Mouse (Mus musculus) embryonic facial prominence, embryonic 12.5 days (tissue): Measurements from ENCODE around the gene Polr2e. TPM values are rescaled to one million over a fixed set of nuclear protein-coding genes. Genes with fewer than 3 reads are reported as not detected.

Experiments
- ATAC-seq: fragments of 200-750 bp; cut with Nextera tagmentation; 2 replicates; pipeline ENCODE4 v1.8.0; 2017; ENCODE audit not compliant: insufficient number of reproducible peaks, insufficient read depth, low FRiP score, low TSS enrichment
- H3K27ac ChIP-seq: fragments of 300-500 bp; sonication (generic); 2 replicates; pipeline ENCODE4 v1.5.1; 2016; ENCODE audit warnings: mild to moderate bottlenecking
- H3K27me3 ChIP-seq: fragments of 300-500 bp; sonication (generic); 2 replicates; pipeline ENCODE4 v1.6.1; 2016; ENCODE audit warnings: mild to moderate bottlenecking, moderate library complexity
- H3K36me3 ChIP-seq: fragments of 300-500 bp; sonication (generic); 2 replicates; pipeline ENCODE4 v1.6.1; 2016; ENCODE audit warnings: mild to moderate bottlenecking
- H3K4me1 ChIP-seq: fragments of 300-500 bp; sonication (generic); 2 replicates; pipeline ENCODE4 v1.6.1; 2016
- H3K4me2 ChIP-seq: fragments of 300-500 bp; sonication (generic); replicated peaks from 2 replicates; pipeline ENCODE4 v1.6.1; 2016; ENCODE audit warnings: mild to moderate bottlenecking, moderate library complexity
- H3K4me3 ChIP-seq: fragments of 300-500 bp; sonication (generic); 2 replicates; pipeline ENCODE4 v1.5.1; 2016; ENCODE audit warnings: mild to moderate bottlenecking
- H3K9ac ChIP-seq: fragments of 300-500 bp; sonication (generic); 2 replicates; pipeline ENCODE4 v1.6.1; 2016; ENCODE audit warnings: mild to moderate bottlenecking, moderate library complexity
- H3K9me3 ChIP-seq: fragments of 300-500 bp; sonication (generic); 2 replicates; pipeline ENCODE4 v1.6.1; 2016; ENCODE audit warnings: mild to moderate bottlenecking, moderate library complexity
- WGBS: fragments of 180-500 bp; shearing (Covaris S2); methylation state at CpG from one replicate; pipeline ENCODE4 v1.1.7; 2016; 5-methylcytosine and 5-hydroxymethylcytosine counted together
- polyA plus RNA-seq: library from polyadenylated mRNA; unstranded; fragments of >200 nt; fragmentation: Nextera tagmentation; extraction: Ambion mirVana; gene quantifications from 2 replicates; pipeline ENCODE4 v1.2.1, GENCODE M21; 2016

Polr2e gene
- polyA plus RNA-seq, 1 experiment from 2014 or later = 227 TPM

- Histone ChIP-seq H3K36me3 (peaks cover 15% of the 10 kb centered on the region), H3K4me2 (no peak overlapping the region), H3K27me3 (no peaks in the 10 kb centered on the region), H3K9me3 (no peaks in the 10 kb centered on the region), H3K4me3 (no peak overlapping the region), H3K27ac (no peak overlapping the region), H3K9ac (no peak overlapping the region), H3K4me1 (no peaks in the 10 kb centered on the region)
- no peak for ATAC-seq
- 85% methylated on average over 17 of the region's 17 CpGs for WGBS
Measured at GRCm38 (mm10) chr10:80030736-80031135, 8.9 kb downstream of the Polr2e start.

GRCm38 (mm10) chr10:80030191-80030590, 9.4 kb downstream of the Polr2e start:
- H3K36me3 ChIP-seq = peaks cover 10% of the 10 kb centered on the region
- no peak overlapping the region for H3K27ac ChIP-seq
- no peak overlapping the region for H3K4me2 ChIP-seq
- no peaks in the 10 kb centered on the region for H3K4me1 ChIP-seq
- ATAC-seq = no peak
- WGBS = 88% methylated on average over 9 of the region's 9 CpGs
- H3K9ac ChIP-seq = no peak overlapping the region
- no peaks in the 10 kb centered on the region for H3K27me3 ChIP-seq
- H3K9me3 ChIP-seq = no peaks in the 10 kb centered on the region
- no peak overlapping the region for H3K4me3 ChIP-seq

- no peak overlapping the region for H3K9ac ChIP-seq
- no peak for ATAC-seq
- WGBS = 93% methylated on average over 13 of the region's 13 CpGs
- no peaks in the 10 kb centered on the region for H3K4me1 ChIP-seq
- H3K27ac ChIP-seq = no peak overlapping the region
- H3K9me3 ChIP-seq = no peaks in the 10 kb centered on the region
- H3K4me2 ChIP-seq = no peak overlapping the region
- no peak overlapping the region for H3K4me3 ChIP-seq
- no peaks in the 10 kb centered on the region for H3K27me3 ChIP-seq
- no peaks in the 10 kb centered on the region for H3K36me3 ChIP-seq
Measured at GRCm38 (mm10) chr10:80028521-80028846, 11.1 kb downstream of the Polr2e start.

- 70% methylated on average over 20 of the region's 20 CpGs for WGBS
- H3K9ac ChIP-seq = no peak overlapping the region
- H3K4me1 ChIP-seq = no peaks in the 10 kb centered on the region
- H3K4me3 ChIP-seq = no peak overlapping the region
- peak; percentile 32; the same call in 1 of the 2 replicates for ATAC-seq
- no peaks in the 10 kb centered on the region for H3K9me3 ChIP-seq
- no peak overlapping the region for H3K27ac ChIP-seq
- H3K27me3 ChIP-seq = no peaks in the 10 kb centered on the region
- H3K36me3 ChIP-seq = no peaks in the 10 kb centered on the region
- H3K4me2 ChIP-seq = no peak overlapping the region
Measured at GRCm38 (mm10) chr10:80027681-80028520, 11.7 kb downstream of the Polr2e start.

GRCm38 (mm10) chr10:80025889-80026288, 13.7 kb downstream of the Polr2e start:
- no peaks in the 10 kb centered on the region for H3K36me3 ChIP-seq
- H3K27me3 ChIP-seq = no peaks in the 10 kb centered on the region
- 62% methylated on average over 12 of the region's 12 CpGs for WGBS
- no peak for ATAC-seq
- no peak overlapping the region for H3K27ac ChIP-seq
- no peak overlapping the region for H3K4me2 ChIP-seq
- H3K9ac ChIP-seq = no peak overlapping the region; the same call in 1 of the 2 replicates
- no peaks in the 10 kb centered on the region for H3K9me3 ChIP-seq
- no peak overlapping the region for H3K4me3 ChIP-seq
- no peaks in the 10 kb centered on the region for H3K4me1 ChIP-seq

GRCm38 (mm10) chr10:80025463-80025862, 14.1 kb downstream of the Polr2e start:
- Histone ChIP-seq H3K36me3 (no peaks in the 10 kb centered on the region), H3K4me1 (peaks cover 3% of the 10 kb centered on the region; the same call in 1 of the 2 replicates), H3K4me3 (no peak overlapping the region), H3K9ac (no peak overlapping the region), H3K9me3 (no peaks in the 10 kb centered on the region), H3K27me3 (no peaks in the 10 kb centered on the region), H3K27ac (no peak overlapping the region), H3K4me2 (no peak overlapping the region)
- WGBS = 75% methylated on average over 10 of the region's 10 CpGs
- no peak for ATAC-seq

- Histone ChIP-seq H3K4me1 (peaks cover 8% of the 10 kb centered on the region; the same call in 1 of the 2 replicates), H3K27me3 (peaks cover 3% of the 10 kb centered on the region; the same call in 1 of the 2 replicates), H3K4me2 (no peak overlapping the region), H3K9ac (no peak overlapping the region), H3K9me3 (no peaks in the 10 kb centered on the region), H3K36me3 (no peaks in the 10 kb centered on the region), H3K4me3 (no peak overlapping the region), H3K27ac (no peak overlapping the region)
- 63% methylated on average over 4 of the region's 4 CpGs for WGBS
- ATAC-seq = no peak
Measured at GRCm38 (mm10) chr10:80025044-80025347, 14.6 kb downstream of the Polr2e start.

- Histone ChIP-seq H3K9me3 (no peaks in the 10 kb centered on the region), H3K36me3 (no peaks in the 10 kb centered on the region), H3K4me3 (no peak overlapping the region), H3K9ac (no peak overlapping the region; the same call in 1 of the 2 replicates), H3K4me2 (no peak overlapping the region), H3K4me1 (peaks cover 10% of the 10 kb centered on the region; the same call in 1 of the 2 replicates), H3K27me3 (peaks cover 3% of the 10 kb centered on the region; the same call in 1 of the 2 replicates), H3K27ac (no peak overlapping the region)
- no peak for ATAC-seq
- WGBS = 78% methylated on average over 15 of the region's 15 CpGs
Measured at GRCm38 (mm10) chr10:80024229-80025043, 15.2 kb downstream of the Polr2e start.

GRCm38 (mm10) chr10:80023758-80024157, 15.8 kb downstream of the Polr2e start:
- ATAC-seq = no peak
- no peaks in the 10 kb centered on the region for H3K36me3 ChIP-seq
- whole genome bisulfite sequencing = 88% methylated on average over 5 of the region's 5 CpGs

GRCm38 (mm10) chr10:80022806-80023205, 16.8 kb downstream of the Polr2e start:
- peaks cover 19% of the 10 kb centered on the region for H3K4me1 ChIP-seq
- H3K4me2 ChIP-seq = no peak overlapping the region
- H3K27ac ChIP-seq = no peak overlapping the region
- no peak overlapping the region for H3K4me3 ChIP-seq
- H3K27me3 ChIP-seq = peaks cover 9% of the 10 kb centered on the region
- no peaks in the 10 kb centered on the region for H3K36me3 ChIP-seq
- 98% methylated on average over 8 of the region's 8 CpGs for WGBS
- no peak overlapping the region for H3K9ac ChIP-seq
- ATAC-seq = no peak
- no peaks in the 10 kb centered on the region for H3K9me3 ChIP-seq

More at GRCm38 (mm10) chr10:80023758-80024157, 15.8 kb downstream of the Polr2e start:
- Histone ChIP-seq H3K27me3 (peaks cover 7% of the 10 kb centered on the region; the same call in 1 of the 2 replicates), H3K9ac (no peak overlapping the region), H3K4me3 (no peak overlapping the region), H3K27ac (no peak overlapping the region), H3K4me1 (peaks cover 16% of the 10 kb centered on the region), H3K9me3 (no peaks in the 10 kb centered on the region), H3K4me2 (no peak overlapping the region)

- H3K4me3 ChIP-seq = no peak overlapping the region
- WGBS = 87% methylated on average over 12 of the region's 12 CpGs
Measured at GRCm38 (mm10) chr10:80022164-80022563, 17.4 kb downstream of the Polr2e start.

GRCm38 (mm10) chr10:80021320-80021641, 18.3 kb downstream of the Polr2e start:
- H3K36me3 ChIP-seq = no peaks in the 10 kb centered on the region
- H3K27me3 ChIP-seq = peaks cover 18% of the 10 kb centered on the region
- no peak overlapping the region for H3K9ac ChIP-seq
- H3K9me3 ChIP-seq = no peaks in the 10 kb centered on the region
- H3K4me1 ChIP-seq = peaks cover 19% of the 10 kb centered on the region
- no peak overlapping the region for H3K27ac ChIP-seq
- H3K4me2 ChIP-seq = no peak overlapping the region
- no peak for ATAC-seq
- WGBS = 90% methylated on average over 13 of the region's 13 CpGs
- H3K4me3 ChIP-seq = no peak overlapping the region

More at GRCm38 (mm10) chr10:80022164-80022563, 17.4 kb downstream of the Polr2e start:
- Histone ChIP-seq H3K36me3 (no peaks in the 10 kb centered on the region), H3K4me1 (peaks cover 19% of the 10 kb centered on the region), H3K27me3 (peaks cover 11% of the 10 kb centered on the region), H3K9ac (no peak overlapping the region), H3K4me2 (no peak overlapping the region), H3K27ac (no peak overlapping the region), H3K9me3 (no peaks in the 10 kb centered on the region)
- ATAC-seq = no peak
